Mouse (Mus musculus): ENCODE measurements at regions not wholly inside any gene's neighbourhood (a gene's known extent, or its start where the extent isn't known, plus 50 kb on each side); places are given as distances from the start of the nearest gene placed in this dataset.

DNA sequence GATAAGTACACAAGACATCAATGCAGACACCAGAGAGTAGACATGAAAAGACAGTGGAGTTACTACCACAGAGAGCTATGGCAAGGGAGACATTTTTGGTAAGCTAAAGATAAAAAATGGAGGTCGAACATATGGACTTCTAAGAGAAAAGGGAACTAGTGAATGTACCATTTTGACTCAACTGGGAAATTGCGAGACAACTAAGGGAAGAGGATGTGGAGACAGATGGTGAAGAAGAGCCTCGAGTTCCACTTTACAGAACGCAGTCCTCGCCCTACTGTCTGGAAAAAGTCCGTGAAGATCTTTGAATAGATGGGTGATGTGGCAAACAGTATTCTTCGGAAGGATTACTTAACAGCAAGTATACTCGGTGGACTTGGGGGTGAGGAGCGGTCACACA, 181.2 kb upstream of the Mpped2 start:
- Histone ChIP-seq H3K4me2 (ENCODE audit: low read depth, low read length) (no peak overlapping the region), H3K4me3 (ENCODE audit: low read depth, low read length) (no peak overlapping the region), H3K27ac (ENCODE audit: low read length) (no peak overlapping the region), H3K9ac (ENCODE audit: low read depth, low read length) (no peak overlapping the region), H3K9me3 (replicated peaks; ENCODE audit: control insufficient read depth, low read length) (no peaks in the 10 kb centered on the region), H3K27me3 (ENCODE audit: control insufficient read depth, insufficient read depth, low read depth, low read length) (no peaks in the 10 kb centered on the region), H3K36me3 (ENCODE audit: control insufficient read depth, insufficient read depth) (no peaks in the 10 kb centered on the region), H3K4me1 (ENCODE audit: control insufficient read depth, low read depth, low read length) (no peaks in the 10 kb centered on the region)
- no peak for ATAC-seq (ENCODE audit: low read depth)
- WGBS (ENCODE audit: insufficient replicate concordance) = 42% methylated on average over 9 of the region's 9 CpGs

DNA sequence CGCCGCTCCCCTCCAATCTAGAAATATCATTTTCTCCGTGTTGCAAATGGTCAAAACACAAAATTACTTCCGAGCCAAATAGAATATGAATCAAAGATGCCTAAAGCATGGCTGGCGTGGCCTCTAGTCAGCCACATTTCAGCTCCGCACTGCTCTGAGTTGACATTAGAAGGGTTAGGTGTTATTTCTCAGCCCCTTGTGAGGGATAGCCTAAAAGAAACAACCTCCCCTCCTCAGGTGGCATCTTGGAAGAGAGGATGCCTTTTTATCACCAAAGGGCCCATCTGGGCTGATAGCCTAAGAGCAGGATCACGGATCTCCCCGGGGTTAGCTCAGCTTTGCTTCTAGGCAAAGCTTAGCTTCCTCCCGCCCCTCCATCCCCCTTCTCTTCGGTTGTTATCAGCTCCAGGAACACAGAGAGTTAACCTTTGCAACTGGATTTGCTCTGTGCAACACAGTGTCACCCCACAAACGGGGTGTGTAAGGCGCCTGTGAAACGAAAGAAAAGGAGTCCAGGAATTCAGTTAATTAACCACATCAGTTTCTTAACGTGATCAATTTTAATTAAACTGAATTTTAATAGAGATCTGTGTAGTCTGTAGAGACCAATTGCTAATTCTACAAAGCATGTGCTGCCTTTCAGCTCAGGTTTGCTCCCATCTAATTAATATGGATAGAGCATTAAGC, 180.6 kb upstream of the Mpped2 start:
- H3K4me2 ChIP-seq (ENCODE audit: low read depth, low read length) = no peak overlapping the region
- H3K27ac ChIP-seq (ENCODE audit: low read length) = no peak overlapping the region
- 43% methylated on average over 14 of the region's 14 CpGs for WGBS (ENCODE audit: insufficient replicate concordance)
- H3K9ac ChIP-seq (ENCODE audit: low read depth, low read length) = no peak overlapping the region
- no peaks in the 10 kb centered on the region for H3K36me3 ChIP-seq (ENCODE audit: control insufficient read depth, insufficient read depth)
- no peak overlapping the region for H3K4me3 ChIP-seq (ENCODE audit: low read depth, low read length)
- H3K9me3 ChIP-seq (replicated peaks; ENCODE audit: control insufficient read depth, low read length) = no peaks in the 10 kb centered on the region
- H3K4me1 ChIP-seq (ENCODE audit: control insufficient read depth, low read depth, low read length) = no peaks in the 10 kb centered on the region
- ATAC-seq (ENCODE audit: low read depth) = no peak
- H3K27me3 ChIP-seq (ENCODE audit: control insufficient read depth, insufficient read depth, low read depth, low read length) = no peaks in the 10 kb centered on the region

DNA sequence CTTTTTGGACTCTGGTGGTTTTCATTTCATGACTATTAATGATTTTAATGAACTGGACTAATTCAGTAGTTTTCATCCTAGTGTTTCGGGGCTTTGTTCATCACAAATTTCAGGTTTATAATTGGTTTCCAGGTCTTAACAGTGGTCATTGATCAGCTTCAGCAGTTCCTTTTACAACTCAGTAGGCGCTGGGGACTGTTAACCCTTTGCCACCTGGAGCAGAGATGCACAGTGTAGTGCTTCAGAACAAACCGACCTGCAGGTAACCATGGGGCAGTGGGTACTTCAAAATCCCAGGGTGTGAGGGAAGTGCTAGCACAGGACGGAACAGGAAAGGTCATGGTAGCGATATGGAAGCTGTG, 180.1 kb upstream of the Mpped2 start:
- no peaks in the 10 kb centered on the region for H3K27me3 ChIP-seq (ENCODE audit: control insufficient read depth, insufficient read depth, low read depth, low read length)
- ATAC-seq (ENCODE audit: low read depth) = no peak
- 49% methylated on average over 5 of the region's 5 CpGs for whole genome bisulfite sequencing (ENCODE audit: insufficient replicate concordance)
- H3K4me2 ChIP-seq (ENCODE audit: low read depth, low read length) = no peak overlapping the region
- no peaks in the 10 kb centered on the region for H3K36me3 ChIP-seq (ENCODE audit: control insufficient read depth, insufficient read depth)
- no peak overlapping the region for H3K9ac ChIP-seq (ENCODE audit: low read depth, low read length)
- H3K9me3 ChIP-seq (replicated peaks; ENCODE audit: control insufficient read depth, low read length) = no peaks in the 10 kb centered on the region
- H3K4me1 ChIP-seq (ENCODE audit: control insufficient read depth, low read depth, low read length) = no peaks in the 10 kb centered on the region
- H3K4me3 ChIP-seq (ENCODE audit: low read depth, low read length) = no peak overlapping the region
- H3K27ac ChIP-seq (ENCODE audit: low read length) = no peak overlapping the region

DNA sequence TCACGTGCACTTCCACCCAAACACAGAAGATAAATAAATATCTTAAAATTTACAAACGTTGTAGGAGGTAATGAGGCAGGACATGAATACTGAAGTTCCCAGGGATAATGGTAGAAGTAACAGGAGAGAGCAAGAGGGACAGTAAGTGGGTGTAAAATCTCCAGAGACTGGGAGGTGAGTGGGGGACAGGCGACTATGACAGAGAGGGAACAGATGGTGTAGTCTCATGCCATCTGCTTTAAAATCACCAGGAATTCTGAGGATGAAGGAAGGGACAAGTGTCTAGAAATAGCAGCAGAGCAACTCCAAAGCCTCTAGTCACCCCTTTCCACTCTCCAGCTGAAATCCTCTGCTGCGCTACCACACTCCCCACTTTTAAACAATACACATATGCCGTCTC, 175.8 kb upstream of the Mpped2 start:
- H3K9me3 ChIP-seq (replicated peaks; ENCODE audit: control insufficient read depth, low read length) = no peaks in the 10 kb centered on the region
- no peak overlapping the region for H3K4me2 ChIP-seq (ENCODE audit: low read depth, low read length)
- ATAC-seq (ENCODE audit: low read depth) = no peak
- H3K9ac ChIP-seq (ENCODE audit: low read depth, low read length) = no peak overlapping the region
- no peaks in the 10 kb centered on the region for H3K4me1 ChIP-seq (ENCODE audit: control insufficient read depth, low read depth, low read length)
- no peaks in the 10 kb centered on the region for H3K36me3 ChIP-seq (ENCODE audit: control insufficient read depth, insufficient read depth)
- H3K27me3 ChIP-seq (ENCODE audit: control insufficient read depth, insufficient read depth, low read depth, low read length) = no peaks in the 10 kb centered on the region
- 56% methylated on average over 5 of the region's 5 CpGs for WGBS (ENCODE audit: insufficient replicate concordance)
- H3K27ac ChIP-seq (ENCODE audit: low read length) = no peak overlapping the region
- H3K4me3 ChIP-seq (ENCODE audit: low read depth, low read length) = no peak overlapping the region

DNA sequence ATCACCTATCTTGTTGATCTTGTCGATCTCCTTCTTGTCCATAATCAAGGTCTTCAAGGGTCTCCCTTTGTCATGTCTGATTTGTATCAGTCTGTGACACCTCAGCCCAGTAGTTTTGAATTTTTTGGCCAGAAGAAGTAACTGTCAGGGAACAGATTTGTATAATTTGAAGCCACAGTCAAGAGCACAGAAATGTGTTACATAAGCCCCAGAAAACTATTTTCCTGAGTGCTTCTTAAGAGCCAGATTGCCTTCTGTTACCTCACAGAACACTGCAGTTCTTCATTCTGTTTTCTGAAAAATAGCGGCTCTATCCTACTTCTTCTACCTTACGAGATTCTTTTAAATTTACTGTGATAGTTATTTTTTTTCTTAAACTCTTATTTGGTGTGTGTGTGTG, 170.1 kb upstream of the Mpped2 start:
- Histone ChIP-seq H3K36me3 (ENCODE audit: control insufficient read depth, insufficient read depth) (no peaks in the 10 kb centered on the region), H3K9ac (ENCODE audit: low read depth, low read length) (no peak overlapping the region), H3K27me3 (ENCODE audit: control insufficient read depth, insufficient read depth, low read depth, low read length) (no peaks in the 10 kb centered on the region), H3K4me3 (ENCODE audit: low read depth, low read length) (no peak overlapping the region), H3K27ac (ENCODE audit: low read length) (no peak overlapping the region), H3K4me2 (ENCODE audit: low read depth, low read length) (no peak overlapping the region), H3K4me1 (ENCODE audit: control insufficient read depth, low read depth, low read length) (no peaks in the 10 kb centered on the region), H3K9me3 (replicated peaks; ENCODE audit: control insufficient read depth, low read length) (no peaks in the 10 kb centered on the region)
- no peak for ATAC-seq (ENCODE audit: low read depth)
- 72% methylated on average over 3 of the region's 3 CpGs for WGBS (ENCODE audit: insufficient replicate concordance)

DNA sequence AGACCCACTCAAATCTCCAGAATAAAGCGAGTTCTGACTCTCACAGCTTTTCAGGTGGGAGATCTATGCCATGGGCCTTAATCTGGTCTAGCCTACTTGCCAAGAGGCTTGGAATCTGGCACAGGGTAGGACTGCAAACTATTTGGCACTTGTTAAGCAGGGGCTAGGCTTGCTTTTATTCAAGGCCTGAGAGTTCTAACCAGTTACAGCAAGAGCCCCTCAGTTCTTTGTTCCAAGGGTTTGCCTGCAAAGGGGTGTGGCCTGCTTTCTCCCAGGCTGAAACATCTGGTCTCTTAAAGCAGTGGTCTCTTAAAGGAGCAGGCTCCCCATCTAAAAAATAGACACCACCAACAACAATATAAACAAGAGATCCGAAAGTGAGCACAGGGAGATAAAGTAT, 166.1 kb upstream of the Mpped2 start:
- Histone ChIP-seq H3K27ac (ENCODE audit: low read length) (no peak overlapping the region), H3K4me3 (ENCODE audit: low read depth, low read length) (no peak overlapping the region), H3K27me3 (ENCODE audit: control insufficient read depth, insufficient read depth, low read depth, low read length) (no peaks in the 10 kb centered on the region), H3K36me3 (ENCODE audit: control insufficient read depth, insufficient read depth) (no peaks in the 10 kb centered on the region), H3K9me3 (replicated peaks; ENCODE audit: control insufficient read depth, low read length) (no peaks in the 10 kb centered on the region), H3K9ac (ENCODE audit: low read depth, low read length) (no peak overlapping the region), H3K4me1 (ENCODE audit: control insufficient read depth, low read depth, low read length) (no peaks in the 10 kb centered on the region), H3K4me2 (ENCODE audit: low read depth, low read length) (no peak overlapping the region)
- ATAC-seq (ENCODE audit: low read depth) = no peak
- WGBS (ENCODE audit: insufficient replicate concordance) = 33% methylated on average over 2 of the region's 2 CpGs

DNA sequence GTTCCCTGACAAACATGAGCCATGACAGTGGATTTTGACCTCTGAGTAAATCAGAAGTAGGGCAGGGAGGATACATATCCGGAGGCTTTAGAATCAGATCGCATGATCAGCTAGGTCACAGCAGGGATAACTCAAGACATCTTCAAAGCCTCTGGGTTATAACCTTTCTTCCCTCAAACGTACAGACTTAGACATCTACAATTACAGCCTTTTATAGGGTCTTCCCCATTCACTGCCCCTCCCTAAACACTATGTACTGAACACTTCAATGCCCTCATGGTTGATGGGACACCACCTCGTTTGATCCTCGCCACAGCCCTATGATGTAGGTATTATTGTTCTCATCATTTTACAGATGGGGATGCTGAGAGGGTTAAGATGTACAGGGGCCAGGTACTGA, 163.8 kb upstream of the Mpped2 start:
- Histone ChIP-seq H3K36me3 (ENCODE audit: control insufficient read depth, insufficient read depth) (no peaks in the 10 kb centered on the region), H3K27me3 (ENCODE audit: control insufficient read depth, insufficient read depth, low read depth, low read length) (no peaks in the 10 kb centered on the region)
- no peak for ATAC-seq (ENCODE audit: low read depth)

DNA sequence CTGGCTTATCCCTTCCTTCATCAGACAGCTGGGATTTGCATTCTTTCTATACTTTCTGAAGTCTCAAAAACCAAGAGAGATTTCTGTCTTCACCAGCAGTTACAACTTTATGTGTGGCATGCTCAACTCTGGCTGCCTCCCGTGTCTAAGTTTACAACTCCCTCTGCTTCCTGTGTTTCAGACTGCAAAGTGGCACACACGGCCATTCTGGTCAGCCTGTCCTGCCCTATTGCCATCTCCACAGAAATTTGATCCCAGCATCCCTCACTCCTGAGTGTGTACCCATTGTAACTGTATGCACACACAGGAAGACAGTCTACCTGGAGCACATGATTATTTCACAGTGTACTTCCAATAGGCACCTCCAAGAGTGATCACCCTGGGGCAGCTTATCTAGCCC, 163.3 kb upstream of the Mpped2 start:
- H3K4me3 ChIP-seq (ENCODE audit: low read depth, low read length) = no peak overlapping the region
- WGBS (ENCODE audit: insufficient replicate concordance) = 32% methylated on average over 2 of the region's 2 CpGs
- ATAC-seq (ENCODE audit: low read depth) = no peak
- no peak overlapping the region for H3K4me2 ChIP-seq (ENCODE audit: low read depth, low read length)
- H3K36me3 ChIP-seq (ENCODE audit: control insufficient read depth, insufficient read depth) = no peaks in the 10 kb centered on the region
- no peak overlapping the region for H3K9ac ChIP-seq (ENCODE audit: low read depth, low read length)
- no peaks in the 10 kb centered on the region for H3K27me3 ChIP-seq (ENCODE audit: control insufficient read depth, insufficient read depth, low read depth, low read length)
- H3K9me3 ChIP-seq (replicated peaks; ENCODE audit: control insufficient read depth, low read length) = no peaks in the 10 kb centered on the region
- H3K4me1 ChIP-seq (ENCODE audit: control insufficient read depth, low read depth, low read length) = no peaks in the 10 kb centered on the region
- no peak overlapping the region for H3K27ac ChIP-seq (ENCODE audit: low read length)

More for the DNA sequence above, 163.8 kb upstream of the Mpped2 start:
- H3K4me1 ChIP-seq (ENCODE audit: control insufficient read depth, low read depth, low read length) = no peaks in the 10 kb centered on the region
- H3K4me2 ChIP-seq (ENCODE audit: low read depth, low read length) = no peak overlapping the region
- 57% methylated on average over 5 of the region's 5 CpGs for WGBS (ENCODE audit: insufficient replicate concordance)
- no peak overlapping the region for H3K9ac ChIP-seq (ENCODE audit: low read depth, low read length)
- no peaks in the 10 kb centered on the region for H3K9me3 ChIP-seq (replicated peaks; ENCODE audit: control insufficient read depth, low read length)
- H3K4me3 ChIP-seq (ENCODE audit: low read depth, low read length) = no peak overlapping the region
- no peak overlapping the region for H3K27ac ChIP-seq (ENCODE audit: low read length)

DNA sequence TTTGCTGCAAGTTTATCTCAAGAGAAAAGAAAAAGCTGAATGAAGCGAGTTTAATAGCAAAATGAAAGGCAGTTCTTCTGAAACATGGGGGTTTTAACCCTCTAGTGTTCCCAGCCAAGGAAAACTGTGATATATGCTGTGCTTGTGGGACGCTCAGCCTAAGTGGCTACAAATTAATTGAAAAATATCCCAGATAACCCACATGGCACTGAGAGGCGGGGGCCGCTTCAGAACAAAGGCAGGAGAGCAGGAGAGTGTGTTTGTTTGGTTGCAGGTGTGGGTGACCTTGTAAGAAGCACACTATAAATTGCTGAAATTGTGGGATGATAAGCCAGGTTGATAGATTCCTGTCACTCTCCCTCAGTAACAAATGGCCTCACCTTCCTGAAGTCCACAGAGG, 154.7 kb upstream of the Mpped2 start:
- H3K4me1 ChIP-seq (ENCODE audit: control insufficient read depth, low read depth, low read length) = no peaks in the 10 kb centered on the region
- no peak overlapping the region for H3K4me2 ChIP-seq (ENCODE audit: low read depth, low read length)
- no peaks in the 10 kb centered on the region for H3K9me3 ChIP-seq (replicated peaks; ENCODE audit: control insufficient read depth, low read length)
- no peak overlapping the region for H3K4me3 ChIP-seq (ENCODE audit: low read depth, low read length)
- no peak overlapping the region for H3K27ac ChIP-seq (ENCODE audit: low read length)
- WGBS (ENCODE audit: insufficient replicate concordance) = 55% methylated on average over 4 of the region's 4 CpGs
- no peak for ATAC-seq (ENCODE audit: low read depth)
- no peak overlapping the region for H3K9ac ChIP-seq (ENCODE audit: low read depth, low read length)
- H3K36me3 ChIP-seq (ENCODE audit: control insufficient read depth, insufficient read depth) = no peaks in the 10 kb centered on the region
- H3K27me3 ChIP-seq (ENCODE audit: control insufficient read depth, insufficient read depth, low read depth, low read length) = no peaks in the 10 kb centered on the region

All from liver, embryonic 16.5 days (tissue).